Mouse (Mus musculus) CH12.LX (cell line): ENCODE data around the gene Arrdc2. TPM values are rescaled to one million over a fixed set of nuclear protein-coding genes. Genes with fewer than 3 reads are reported as not detected.

Source experiments
- DNase-seq: peaks from one replicate; pipeline ENCODE4 v3.0.0-alpha.2; 2013; ENCODE audit errors: extremely low read depth
- H3K27ac ChIP-seq: 2 replicates; pipeline ENCODE4 v1.5.1; 2012; ENCODE audit warnings: low read depth, mild to moderate bottlenecking, control low read depth, moderate library complexity; ENCODE audit not compliant: insufficient read depth
- H3K27me3 ChIP-seq: replicated peaks from 2 replicates; pipeline ENCODE3; 2012; ENCODE audit warnings: inconsistent platforms
- H3K36me3 ChIP-seq, 2 experiments: replicated peaks in 1 of 2; 2 replicates each; pipeline versions ENCODE3 to v1.6.1; 2012; ENCODE audit warnings: inconsistent platforms in 1 of 2, low read length in 1 of 2, mild to moderate bottlenecking in 1 of 2, mixed read lengths in 1 of 2, moderate library complexity in 1 of 2; ENCODE audit not compliant: control insufficient read depth in 1 of 2, insufficient read depth in 1 of 2
- H3K4me1 ChIP-seq, 2 experiments: 2 replicates each; pipeline ENCODE4 v1.6.1; 2012; ENCODE audit warnings: inconsistent platforms in 1 of 2, moderate library complexity in 1 of 2; ENCODE audit not compliant: insufficient read depth in 2 of 2, control insufficient read depth in 1 of 2
- H3K4me2 ChIP-seq: 2 replicates; pipeline ENCODE4 v1.6.1; 2012; ENCODE audit warnings: low read depth, mild to moderate bottlenecking, control low read depth; ENCODE audit not compliant: poor library complexity, insufficient read depth, severe bottlenecking
- H3K4me3 ChIP-seq, 3 experiments: fragments of 150-350 bp in 1 of 3; sonication (generic) in 1 of 3; replicated peaks in 1 of 3; 2 replicates each; pipeline versions ENCODE3 to v1.5.1; 2011 to 2012; ENCODE audit warnings: low read depth in 2 of 3, low read length in 2 of 3, mild to moderate bottlenecking in 2 of 3, moderate library complexity in 2 of 3, control low read depth in 1 of 3, improper control_type of control experiment in 1 of 3, inconsistent platforms in 1 of 3, mixed read lengths in 1 of 3; ENCODE audit not compliant: poor library complexity in 1 of 3
- H3K79me2 ChIP-seq: replicated peaks from 2 replicates; pipeline ENCODE4 v1.6.1; 2012; ENCODE audit warnings: mild to moderate bottlenecking, moderate library complexity; ENCODE audit not compliant: control insufficient read depth, poor library complexity, insufficient read depth, severe bottlenecking; ENCODE audit errors: extremely low read depth
- H3K9ac ChIP-seq: 2 replicates; pipeline ENCODE4 v1.6.1; 2012; ENCODE audit warnings: low read depth, mild to moderate bottlenecking, control low read depth, moderate library complexity; ENCODE audit not compliant: insufficient read depth
- H3K9me3 ChIP-seq: replicated peaks from 2 replicates; pipeline ENCODE3; 2012; ENCODE audit warnings: low read length, inconsistent platforms, mixed read lengths
- CHD2 ChIP-seq: IDR thresholded peaks from 2 replicates; pipeline ENCODE4 v1.6.1; 2011; ENCODE audit warnings: low read length, improper control_type of control experiment
- CTCF ChIP-seq, 2 experiments: IDR thresholded peaks in 1 of 2; conservative IDR thresholded peaks in 1 of 2; 2 replicates each; pipeline ENCODE4 v1.5.1; 2011 to 2012; ENCODE audit warnings: low read depth in 2 of 2, low read length in 2 of 2, improper control_type of control experiment in 1 of 2, inconsistent platforms in 1 of 2, mild to moderate bottlenecking in 1 of 2, moderate library complexity in 1 of 2
- E2F4 ChIP-seq: IDR thresholded peaks from 2 replicates; pipeline ENCODE4 v1.6.1; 2011; ENCODE audit warnings: low read depth, low read length, improper control_type of control experiment; ENCODE audit not compliant: insufficient replicate concordance
- ELF1 ChIP-seq: IDR thresholded peaks from 2 replicates; pipeline ENCODE4 v1.6.1; 2014; ENCODE audit warnings: low read depth, mild to moderate bottlenecking, inconsistent platforms, low read length, improper control_type of control experiment
- GABPA ChIP-seq: IDR thresholded peaks from 2 replicates; pipeline ENCODE4 v1.6.1; 2012; ENCODE audit warnings: low read depth, low read length, improper control_type of control experiment, inconsistent platforms; ENCODE audit not compliant: insufficient replicate concordance
- IRF4 ChIP-seq: IDR thresholded peaks from 2 replicates; pipeline ENCODE4 v1.6.1; 2014; ENCODE audit warnings: low read depth, mild to moderate bottlenecking, inconsistent platforms, low read length, improper control_type of control experiment
- JUN ChIP-seq: IDR thresholded peaks from 2 replicates; pipeline ENCODE4 v1.6.1; 2011; ENCODE audit warnings: low read depth, mild to moderate bottlenecking, low read length, improper control_type of control experiment, moderate library complexity; ENCODE audit not compliant: insufficient read depth
- MAFK ChIP-seq: IDR thresholded peaks from 2 replicates; pipeline ENCODE4 v1.6.1; 2011; ENCODE audit warnings: low read length, improper control_type of control experiment; ENCODE audit not compliant: insufficient replicate concordance
- MAZ ChIP-seq: IDR thresholded peaks from 2 replicates; pipeline ENCODE4 v1.6.1; 2012; ENCODE audit warnings: low read depth, mild to moderate bottlenecking, inconsistent platforms, low read length, improper control_type of control experiment, moderate library complexity
- NRF1 ChIP-seq: IDR thresholded peaks from 2 replicates; pipeline ENCODE4 v1.6.1; 2014; ENCODE audit warnings: low read depth, mild to moderate bottlenecking, inconsistent platforms, low read length, improper control_type of control experiment, moderate library complexity
- POLR2AphosphoS2 ChIP-seq: IDR thresholded peaks from 2 replicates; pipeline ENCODE4 v1.6.1; 2011; ENCODE audit warnings: low read depth, low read length, improper control_type of control experiment
- RAD21 ChIP-seq: IDR thresholded peaks from 2 replicates; pipeline ENCODE4 v1.6.1; 2011; ENCODE audit warnings: low read depth, mild to moderate bottlenecking, low read length, improper control_type of control experiment, moderate library complexity
- SIN3A ChIP-seq: IDR thresholded peaks from 2 replicates; pipeline ENCODE4 v1.6.1; 2012; ENCODE audit warnings: low read length, improper control_type of control experiment, inconsistent platforms
- SMC3 ChIP-seq: IDR thresholded peaks from 2 replicates; pipeline ENCODE4 v1.6.1; 2011; ENCODE audit warnings: low read depth, low read length, improper control_type of control experiment
- TBP ChIP-seq: conservative IDR thresholded peaks from 2 replicates; pipeline ENCODE4 v1.6.1; 2011; ENCODE audit warnings: low read depth, low read length, improper control_type of control experiment
- TCF12 ChIP-seq: IDR thresholded peaks from 2 replicates; pipeline ENCODE4 v1.6.1; 2014; ENCODE audit warnings: low read depth, mild to moderate bottlenecking, inconsistent platforms, low read length, improper control_type of control experiment
- UBTF ChIP-seq: IDR thresholded peaks from 2 replicates; pipeline ENCODE4 v1.6.1; 2012; ENCODE audit warnings: low read depth, mild to moderate bottlenecking, inconsistent platforms, low read length, improper control_type of control experiment, moderate library complexity
- USF2 ChIP-seq: conservative IDR thresholded peaks from 2 replicates; pipeline ENCODE4 v1.6.1; 2011; ENCODE audit warnings: low read depth, low read length, improper control_type of control experiment
- ZC3H11A ChIP-seq: IDR thresholded peaks from 2 replicates; pipeline ENCODE4 v1.6.1; 2012; ENCODE audit warnings: low read depth, mild to moderate bottlenecking, inconsistent platforms, low read length, improper control_type of control experiment
- ZKSCAN1 ChIP-seq: IDR thresholded peaks from 2 replicates; pipeline ENCODE4 v1.6.1; 2012; ENCODE audit warnings: low read depth, inconsistent platforms, low read length, improper control_type of control experiment, borderline replicate concordance
- dilution Hi-C: fragments of 300-500 bp; cut with MboI; formaldehyde crosslinking; loops from 2 replicates; pipeline ENCODE4 v1.14.3; 2020; ENCODE audit warnings: low sequenced_read_pairs; ENCODE audit not compliant: extremely low pct_unique_long_range_greater_than_20kb, extremely low pct_ligation_motif_present
- in situ Hi-C: fragments of 300-500 bp; cut with MboI; formaldehyde crosslinking; loops from 3 replicates; pipeline ENCODE4 v1.14.3; 2019; ENCODE audit warnings: low sequenced_read_pairs, low pct_ligation_motif_present, low pct_unique_long_range_greater_than_20kb, mixed read lengths
- polyA plus RNA-seq: library from polyadenylated mRNA; unstranded; fragments of >175 nt; gene quantifications from 2 replicates; pipeline ENCODE4 v1.2.1, GENCODE M21; 2012; ENCODE audit warnings: low read depth; ENCODE audit not compliant: insufficient read length
- total RNA-seq, 2 experiments: library from RNA; depleted of rRNA; stranded (reverse); fragments of 300-350 nt in 1 of 2; fragments of >200 nt in 1 of 2; gene quantifications; 2 replicates each; pipeline ENCODE4 v1.2.3; 2012 to 2014

Gene Arrdc2
- total and polyA plus RNA-seq, 3 experiments, result 5.6 to 8.0 (median 6.1) TPM

DNA sequence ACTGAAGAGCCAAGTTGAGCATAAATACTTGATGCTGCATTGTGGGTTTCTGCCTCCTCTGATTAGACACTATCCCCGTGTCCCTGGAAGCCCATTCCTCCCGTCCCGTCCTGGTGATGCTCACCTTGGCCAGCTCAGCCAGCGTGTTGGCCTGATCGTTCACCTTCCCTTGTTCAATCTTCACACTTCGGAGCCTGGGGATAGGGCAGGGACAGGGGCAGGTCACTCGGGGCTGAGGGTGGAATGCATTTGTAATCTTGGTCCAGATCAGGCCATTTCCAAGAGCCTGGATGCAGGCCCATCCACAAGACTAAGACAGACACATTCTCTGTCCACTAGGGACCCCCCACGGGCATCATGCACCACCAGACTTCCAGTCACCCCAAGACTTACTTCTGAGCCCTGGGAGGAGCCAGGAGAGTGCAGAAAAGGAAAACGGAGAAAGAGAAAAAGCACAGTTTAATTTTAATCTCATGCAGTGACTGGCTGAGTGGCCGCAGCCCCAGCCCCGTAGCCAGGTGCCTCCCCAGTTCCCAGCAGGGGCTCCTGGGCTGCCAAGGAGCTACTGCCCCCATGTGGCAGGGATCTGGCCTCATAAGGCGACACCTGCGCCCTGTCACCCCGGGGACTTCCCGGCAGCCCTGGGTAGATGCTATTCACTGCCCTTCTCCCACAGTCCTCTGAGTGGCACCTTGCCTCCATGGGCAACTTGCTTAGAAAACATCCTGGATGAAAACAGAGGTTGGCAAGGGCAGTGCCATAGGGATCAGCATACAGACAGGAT lies 7.0 kb upstream of the Arrdc2 start:
- peak; percentile 64 for DNase-seq
- no peak overlapping the region for H3K9ac ChIP-seq
- dilution Hi-C loops, result no loop called here

DNA sequence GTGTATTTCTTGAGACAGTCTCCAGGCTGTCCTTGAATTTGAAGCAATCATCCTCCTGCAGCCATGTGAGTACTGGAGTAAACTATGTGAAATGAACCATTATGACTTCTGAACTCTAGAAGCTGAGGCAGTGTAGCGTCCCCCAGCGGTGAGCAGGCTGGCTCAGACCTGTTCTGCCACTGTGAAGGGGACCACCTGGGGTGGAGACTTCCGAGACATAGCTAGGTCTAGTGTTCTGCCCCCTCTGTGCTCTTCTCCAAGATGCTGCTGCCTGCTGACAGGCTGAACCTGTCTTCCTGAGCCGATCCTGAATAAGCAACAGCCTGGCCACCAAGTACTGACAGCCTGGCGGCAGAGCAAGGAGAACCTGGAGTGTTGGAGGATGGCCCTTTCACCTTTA lies 5.6 kb upstream of the Arrdc2 start:
- no peak overlapping the region for H3K4me2 ChIP-seq
- in situ Hi-C loops, result loop anchor here (10.0 kb wide), 1 partner anchor 130 kb away; the partner anchor contains the start of gene Gm3336
- no peaks in the 10 kb centered on the region for H3K79me2 ChIP-seq
- H3K9me3 ChIP-seq, result no peaks in the 10 kb centered on the region
- no peaks in the 10 kb centered on the region for H3K36me3 ChIP-seq
- no peak overlapping the region for H3K9ac ChIP-seq
- peaks cover 0 to 21% of the 10 kb centered on the region in 2 experiments; a peak in 2 of 4 replicates for H3K4me1 ChIP-seq
- H3K27ac ChIP-seq, result no peak overlapping the region
- dilution Hi-C loops, result no loop called here
- no peak for DNase-seq
- TF ChIP-seq TBP (no peak), RAD21 (no peak), UBTF (no peak), NRF1 (no peak), ELF1 (no peak), SMC3 (no peak), JUN (no peak), MAZ (no peak), SIN3A (no peak)
- H3K4me3 ChIP-seq, result no peak overlapping the region
- peaks cover 67% of the 10 kb centered on the region for H3K27me3 ChIP-seq

More for the DNA sequence above, 7.0 kb upstream of the Arrdc2 start:
- H3K4me1 ChIP-seq, result peaks cover 0 to 12% of the 10 kb centered on the region in 2 experiments; a peak in 2 of 4 replicates
- H3K36me3 ChIP-seq, result no peaks in the 10 kb centered on the region
- H3K4me2 ChIP-seq, result no peak overlapping the region
- H3K27ac ChIP-seq, result no peak overlapping the region
- no peaks in the 10 kb centered on the region for H3K79me2 ChIP-seq
- peaks cover 81% of the 10 kb centered on the region for H3K27me3 ChIP-seq
- no peaks in the 10 kb centered on the region for H3K9me3 ChIP-seq
- in situ Hi-C loops, result loop anchor here (10.0 kb wide), 1 partner anchor 132 kb away; the partner anchor contains the start of gene Gm3336
- TF ChIP-seq ELF1 (no peak), ZC3H11A (no peak), CTCF (conservative IDR thresholded peaks at IDR 0.05 in 1 of 2, IDR thresholded peaks at IDR 0.05 in 1 of 2; ENCODE audit: low read depth in 2 of 2, low read length in 2 of 2) (peak in 1 of 2 experiments; percentile 75; a peak in 2 of 4 replicates), E2F4 (no peak), MAFK (no peak), NRF1 (no peak), CHD2 (no peak), IRF4 (no peak), ZKSCAN1 (no peak), POLR2AphosphoS2 (no peak), RAD21 (peak; percentile 35), GABPA (no peak), SMC3 (peak; percentile 48; the same call in 1 of the 2 replicates), TCF12 (peak; percentile 53; the same call in 1 of the 2 replicates), USF2 (no peak)
- TF ChIP-seq, all 38 proteins: peak for 4
- no peak overlapping the region for H3K4me3 ChIP-seq
